Mouse (Mus musculus): ENCODE results near the gene Zdhhc4.

Gene Zdhhc4

DNA sequence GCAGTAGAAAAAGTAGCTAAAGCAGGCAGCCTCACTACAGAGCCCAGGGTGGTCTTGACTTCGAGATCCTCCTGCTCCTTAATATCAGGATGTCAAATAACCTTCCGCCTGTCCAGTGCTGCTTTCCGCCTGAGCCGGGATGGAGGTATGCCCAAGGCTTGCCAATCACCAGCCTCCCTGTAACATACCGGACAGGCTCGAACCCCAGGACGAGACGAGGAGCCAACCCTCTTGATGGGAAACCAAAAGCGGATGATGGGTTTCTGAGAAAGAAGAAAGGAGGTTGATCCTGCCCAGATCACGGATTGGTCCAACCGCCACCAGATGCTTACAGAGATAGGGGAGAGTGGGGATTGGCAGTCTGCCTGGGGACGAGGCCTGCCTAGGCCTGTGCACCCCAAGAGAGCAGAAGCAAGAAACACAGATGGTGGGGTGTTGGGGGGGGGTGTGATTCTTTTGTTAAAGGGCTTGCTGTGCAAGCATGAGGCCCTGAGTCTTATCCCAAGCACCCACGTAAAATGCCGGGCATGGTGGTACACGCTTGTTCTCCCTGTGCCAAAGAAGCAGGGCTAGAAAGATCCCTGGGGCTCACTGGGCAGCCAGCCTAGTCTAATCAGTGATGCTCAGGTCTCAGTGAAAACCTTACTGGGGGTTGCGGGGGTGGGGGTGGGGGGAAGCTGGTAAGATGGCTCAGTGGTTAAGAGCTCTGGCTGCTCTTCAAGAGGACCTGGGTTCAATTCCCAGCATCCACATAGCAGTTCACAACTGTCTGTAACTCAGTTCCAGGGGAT is 56.3 kb downstream of the Zdhhc4 start:
- DNase-seq: no peak

DNA sequence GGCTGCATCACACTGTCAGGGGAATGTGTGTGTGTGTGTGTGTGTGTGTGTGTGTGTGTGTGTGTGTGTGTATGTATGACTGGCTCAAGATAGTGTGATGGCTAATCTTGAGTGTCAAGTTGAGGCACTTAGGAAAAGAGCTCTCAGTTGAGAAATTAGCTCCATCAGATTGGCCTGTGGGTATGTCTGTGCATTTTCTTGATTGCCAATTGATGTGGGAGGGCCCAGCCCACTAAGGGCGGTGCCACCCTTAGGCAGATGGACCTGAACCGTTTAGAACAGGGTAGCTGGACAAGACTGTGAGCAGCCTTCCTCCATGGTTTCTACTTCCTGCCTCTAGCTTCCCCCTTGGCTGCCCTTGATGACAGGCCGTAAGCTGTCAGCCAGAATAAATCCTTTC is 56.9 kb downstream of the Zdhhc4 start:
- DNase-seq: no peak

DNA sequence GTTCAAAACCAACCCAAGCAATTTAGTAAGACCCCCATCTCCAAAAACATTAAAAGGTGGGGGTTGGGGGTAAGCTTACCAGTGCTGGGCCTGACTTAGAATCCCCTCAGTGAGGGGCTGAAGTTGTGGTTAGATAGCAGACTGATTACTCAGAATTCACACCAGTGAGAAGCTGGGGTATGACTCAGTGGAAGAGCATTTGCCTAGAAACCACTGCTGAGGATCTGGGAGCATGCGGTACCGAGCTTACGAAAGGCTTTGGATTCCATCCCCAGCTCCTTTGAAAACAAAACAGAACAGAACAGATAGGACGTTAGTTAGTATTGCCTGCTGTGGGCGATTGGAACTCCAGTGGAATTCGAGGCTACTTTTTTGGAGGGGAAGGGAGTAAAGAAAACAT is 57.4 kb downstream of the Zdhhc4 start:
- no peak for DNase-seq

DNA sequence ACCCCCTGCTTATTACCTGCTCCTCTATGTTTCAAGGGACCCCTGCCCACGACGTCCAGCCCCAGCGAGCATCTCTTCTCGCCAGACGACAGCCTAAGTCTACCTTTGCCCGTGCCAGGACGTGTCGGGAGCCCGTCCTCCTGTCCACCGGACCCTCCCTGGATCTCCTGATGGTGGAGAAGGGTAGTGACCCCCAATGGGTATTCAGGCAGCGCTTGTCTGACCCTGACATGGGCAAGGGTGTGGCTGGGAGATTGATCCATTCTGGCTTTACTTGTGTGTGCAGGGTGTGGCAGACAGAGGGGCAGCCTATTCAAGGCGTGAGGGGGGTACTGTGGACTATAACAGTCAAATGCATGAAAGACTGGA is 58.9 kb downstream of the Zdhhc4 start:
- DNase-seq: no peak

DNA sequence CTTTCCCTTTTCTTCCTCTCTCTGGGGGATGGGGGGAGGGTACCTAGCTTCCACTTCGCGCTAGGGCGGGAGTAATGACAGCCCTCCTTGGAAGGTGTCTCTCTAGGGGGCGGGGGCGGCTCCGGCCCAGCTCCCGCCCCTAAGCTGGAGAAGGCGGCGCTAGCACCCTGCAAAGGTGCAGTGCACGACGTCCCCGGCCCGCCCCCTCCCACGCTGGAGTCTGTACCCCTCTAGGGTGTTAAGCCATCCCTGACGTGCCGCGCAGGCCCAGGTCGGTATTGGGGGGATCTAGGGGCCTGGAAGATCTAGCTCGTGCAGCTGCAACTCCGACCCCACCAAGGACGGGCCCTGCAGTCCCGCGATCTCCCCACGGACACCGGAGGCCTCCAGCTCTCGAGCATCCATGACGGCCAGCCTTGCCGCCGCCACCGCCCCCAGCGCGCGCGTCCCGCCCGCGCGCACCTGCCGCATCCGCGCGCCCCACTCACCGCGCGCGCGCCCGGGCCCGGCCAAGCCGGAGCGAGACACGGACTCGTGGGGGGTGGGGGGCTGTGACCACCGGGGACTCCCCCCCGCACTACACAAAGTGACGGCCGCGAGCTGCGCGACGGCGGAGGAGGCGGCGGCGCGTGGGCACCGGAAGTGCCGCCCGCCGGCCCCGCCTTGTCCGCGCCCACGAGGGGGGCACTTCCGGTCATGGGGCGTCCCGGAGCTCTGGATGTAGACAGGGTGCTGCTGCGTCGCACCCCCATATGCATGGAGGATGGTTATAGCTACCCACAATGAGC is 59.5 kb downstream of the Zdhhc4 start, which contains the start of gene Zfp316:
TSS of gene Zfp316 (minus strand) at position 660 of the 788 bp plus-strand sequence.
- DNase-seq: peak; percentile 86

DNA sequence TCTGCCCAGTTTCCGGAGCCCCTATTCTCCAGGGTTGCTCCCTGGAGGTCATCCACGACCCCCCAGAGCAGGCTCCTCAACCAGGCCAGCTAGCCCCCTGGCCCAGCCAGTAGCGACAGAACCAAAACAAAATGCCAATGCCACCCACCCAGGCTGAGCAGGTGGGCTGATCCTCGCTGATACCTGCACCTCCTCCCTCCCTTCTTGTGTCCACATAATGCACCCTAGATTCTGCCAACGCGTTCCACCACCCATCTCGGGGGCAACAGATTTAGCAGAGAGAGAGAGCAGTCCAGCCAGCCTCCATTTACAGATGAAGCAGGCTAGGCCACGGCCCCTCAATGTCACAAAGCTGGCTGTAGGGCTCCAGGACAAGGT is 60.1 kb downstream of the Zdhhc4 start:
- no peak for DNase-seq

DNA sequence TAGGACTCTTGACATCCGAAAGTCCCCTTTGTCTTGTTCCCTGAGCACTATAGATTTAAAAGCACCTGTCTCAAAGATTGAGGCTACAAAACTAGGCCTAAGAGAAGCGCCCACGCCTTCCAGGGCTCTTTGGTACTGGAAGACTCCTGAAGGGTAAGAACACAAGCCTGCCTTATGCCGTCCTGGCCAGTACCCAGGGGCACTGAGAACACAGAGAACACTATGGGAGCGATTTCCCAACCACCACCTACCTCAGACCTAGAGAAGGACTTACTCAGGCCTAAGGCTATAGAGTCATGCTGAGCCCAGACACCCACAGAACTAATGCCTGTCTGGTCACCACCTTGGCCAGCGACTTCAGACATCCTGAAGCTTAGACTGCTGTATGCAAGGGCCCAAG is 62.3 kb downstream of the Zdhhc4 start:
- no peak for DNase-seq
